Mouse (Mus musculus): Measurements from ENCODE around the gene Tmem108.

Gene Tmem108

DNA sequence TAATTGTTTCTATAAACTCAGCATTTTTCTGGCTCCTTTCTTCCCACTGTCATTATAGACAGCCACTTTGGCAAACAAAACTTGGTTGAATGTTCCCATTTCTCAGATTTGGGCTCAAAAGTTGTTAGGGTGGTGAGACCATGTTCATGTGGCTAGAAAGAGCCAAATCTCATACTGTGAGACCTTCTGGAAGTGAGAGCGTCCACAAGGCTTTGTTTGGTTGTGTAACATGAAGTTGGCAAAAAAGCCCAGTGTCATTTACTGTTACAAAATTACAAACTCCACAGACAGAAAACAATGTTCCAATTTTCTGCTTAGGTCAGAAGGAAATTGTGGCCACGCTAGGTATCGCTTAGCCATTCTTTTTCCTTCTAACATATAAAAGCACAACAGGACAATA is 213.0 kb downstream of the Tmem108 start:
- DNase-seq (ENCODE audit: low read depth, low spot score): no peak

DNA sequence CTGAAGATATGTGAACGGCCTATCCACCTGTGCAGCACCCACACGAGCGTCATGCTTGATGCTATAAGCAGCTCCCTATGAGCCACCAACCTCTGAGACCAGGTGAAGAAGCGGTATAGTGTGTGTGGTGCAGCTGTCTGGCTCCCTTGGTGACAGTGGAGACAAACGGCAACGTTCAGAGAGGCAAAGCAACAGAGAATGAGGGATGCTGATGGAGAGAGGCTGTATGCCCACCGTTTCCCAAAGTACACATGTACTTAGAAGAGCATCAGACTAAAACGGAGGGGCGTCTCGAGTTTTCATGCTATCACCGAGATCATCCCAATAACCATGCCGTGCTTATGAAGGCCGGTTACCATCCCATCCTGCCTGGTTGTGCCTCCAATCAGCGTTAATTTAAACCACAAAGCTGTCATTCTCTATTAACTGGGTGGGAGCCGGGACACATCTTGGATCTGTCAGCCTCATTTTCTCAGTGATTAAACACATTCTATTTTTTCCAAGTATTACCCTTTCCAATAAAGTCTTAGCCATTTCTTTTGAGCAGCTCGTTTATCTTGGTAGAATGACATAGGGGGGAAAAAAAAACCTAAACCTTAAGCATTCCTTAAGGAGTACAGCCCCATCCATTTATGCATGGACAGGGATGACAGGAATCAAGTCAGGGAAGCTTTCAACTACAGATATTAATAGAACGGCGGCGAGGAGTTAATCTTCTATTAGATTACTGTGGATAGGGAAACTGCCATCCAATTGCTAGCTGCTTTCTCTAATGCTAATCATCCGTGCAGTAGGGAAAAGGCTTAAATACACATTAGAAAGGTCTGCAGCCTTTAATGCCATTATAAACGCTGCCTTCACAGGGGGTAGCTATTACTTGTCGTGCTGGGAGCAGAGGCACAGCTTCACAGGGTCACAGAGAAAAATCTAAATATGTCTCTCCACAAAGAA is 214.7 kb downstream of the Tmem108 start:
- DNase-seq (ENCODE audit: low read depth, low spot score): no peak

DNA sequence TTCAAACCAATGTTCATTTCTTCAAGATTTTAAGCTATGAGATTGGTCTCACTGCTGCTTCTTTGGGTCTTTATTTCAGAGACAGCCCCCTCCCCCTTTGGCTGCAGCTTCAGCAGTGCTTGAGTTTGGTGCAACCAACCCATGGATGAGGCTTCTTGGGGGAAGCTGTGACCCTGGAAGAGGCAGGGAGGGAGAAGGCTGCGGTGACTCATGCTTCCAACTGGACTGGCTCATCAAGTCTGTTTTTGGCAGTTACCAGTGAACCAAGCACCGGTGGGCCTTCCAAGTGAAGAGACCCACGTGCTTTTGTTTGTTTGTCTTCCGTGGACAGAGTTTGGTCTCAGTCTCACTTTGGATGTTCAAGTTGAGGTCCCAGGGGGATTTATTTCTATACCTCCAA is 215.9 kb downstream of the Tmem108 start:
- DNase-seq (ENCODE audit: low read depth, low spot score): no peak

DNA sequence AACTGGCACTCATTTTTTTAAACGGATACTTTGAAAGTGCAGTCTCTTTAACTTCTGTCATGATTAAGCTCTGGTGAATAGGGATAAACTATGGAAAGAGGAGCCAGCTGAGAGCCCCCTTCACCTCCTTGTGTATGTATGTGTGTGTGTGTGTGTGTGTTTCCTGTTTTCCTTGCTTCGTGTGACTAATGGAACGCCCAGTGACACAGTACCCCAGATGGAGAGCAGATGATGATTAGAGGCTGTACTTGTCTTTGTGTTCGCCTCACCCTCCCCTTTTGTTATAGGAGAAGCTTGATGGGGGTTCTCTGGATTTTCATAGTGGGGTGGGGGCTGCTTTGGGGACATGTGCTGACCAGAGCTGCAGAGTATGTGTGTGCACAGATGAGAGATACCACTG is 216.4 kb downstream of the Tmem108 start:
- DNase-seq (ENCODE audit: low read depth, low spot score): no peak

DNA sequence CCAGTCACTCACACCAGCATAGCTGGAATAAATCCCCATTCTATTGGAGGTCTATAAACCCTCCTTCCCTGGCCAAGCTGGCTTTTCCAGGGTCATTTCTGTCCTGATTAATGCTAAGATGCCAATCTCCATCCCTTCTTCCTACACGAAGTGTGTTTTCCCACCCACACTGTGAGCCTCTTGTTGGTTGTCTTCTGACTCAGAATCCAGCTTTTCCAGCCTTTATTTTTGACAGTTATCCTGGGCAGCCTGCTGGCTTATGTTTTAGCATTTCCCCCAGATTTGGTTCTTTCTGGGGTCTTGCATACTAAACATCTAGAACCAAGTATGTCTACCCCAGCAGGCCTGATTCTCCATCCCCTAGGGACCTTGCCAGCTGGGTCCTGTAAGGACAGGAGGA is 217.0 kb downstream of the Tmem108 start:
- no peak for DNase-seq (ENCODE audit: low read depth, low spot score)

DNA sequence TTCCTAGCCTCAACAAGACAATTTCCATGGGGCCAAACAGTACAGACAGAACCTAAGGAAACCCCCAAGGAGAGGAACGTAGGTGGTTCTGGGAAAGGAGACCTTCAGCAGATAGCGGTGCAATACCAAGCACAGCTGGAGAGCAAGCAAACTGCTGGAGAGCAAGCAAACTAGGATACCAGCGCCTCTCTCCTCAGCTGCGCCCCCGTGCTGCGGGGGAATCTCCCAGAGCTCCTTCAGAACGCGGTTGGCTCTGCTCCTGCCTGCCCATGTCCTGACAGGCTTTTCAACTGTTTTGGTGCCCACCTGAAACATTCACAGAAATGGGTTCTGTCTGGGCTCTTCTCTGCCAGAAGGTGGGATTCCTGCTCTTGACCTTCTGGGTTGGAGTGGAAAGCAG is 221.1 kb downstream of the Tmem108 start:
- no peak for DNase-seq (ENCODE audit: low read depth, low spot score)

DNA sequence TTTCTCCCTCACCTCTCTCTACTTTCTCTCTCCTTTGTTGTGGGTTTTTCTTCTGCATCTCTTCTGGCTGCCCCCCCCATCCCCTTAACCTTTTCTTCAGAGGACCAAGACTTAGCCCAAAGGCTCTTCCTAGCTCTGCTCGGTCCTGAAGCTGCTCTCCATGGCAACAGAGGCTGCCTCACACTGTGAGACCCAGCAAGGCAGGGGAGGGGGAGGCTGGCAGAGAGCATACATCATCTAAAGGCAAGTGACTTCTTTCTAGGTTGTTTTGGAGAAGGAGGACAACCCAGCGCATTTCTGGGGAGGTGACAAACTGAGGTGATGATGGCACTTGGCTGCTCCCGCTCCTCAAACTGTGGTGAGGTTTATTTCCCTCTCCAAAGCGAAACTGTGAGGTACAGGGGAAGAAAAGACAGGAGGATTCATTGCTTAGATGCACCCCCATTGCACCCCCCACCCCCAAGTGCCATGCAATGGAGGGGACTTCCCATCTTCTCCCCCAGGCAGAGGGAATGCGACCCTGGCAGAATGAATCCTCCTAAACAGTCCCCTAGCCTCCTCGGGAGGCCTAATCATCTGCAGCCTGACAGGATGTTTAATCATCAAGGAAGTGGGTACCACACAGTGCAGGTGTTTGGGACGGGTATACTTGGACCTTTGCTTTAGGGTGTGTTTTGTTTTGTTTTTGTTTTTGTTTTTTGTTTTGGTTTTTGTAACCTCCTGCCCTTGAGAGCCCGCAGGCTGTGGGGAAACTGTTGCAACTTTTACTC is 223.4 kb downstream of the Tmem108 start:
- no peak for DNase-seq (ENCODE audit: low read depth, low spot score)

DNA sequence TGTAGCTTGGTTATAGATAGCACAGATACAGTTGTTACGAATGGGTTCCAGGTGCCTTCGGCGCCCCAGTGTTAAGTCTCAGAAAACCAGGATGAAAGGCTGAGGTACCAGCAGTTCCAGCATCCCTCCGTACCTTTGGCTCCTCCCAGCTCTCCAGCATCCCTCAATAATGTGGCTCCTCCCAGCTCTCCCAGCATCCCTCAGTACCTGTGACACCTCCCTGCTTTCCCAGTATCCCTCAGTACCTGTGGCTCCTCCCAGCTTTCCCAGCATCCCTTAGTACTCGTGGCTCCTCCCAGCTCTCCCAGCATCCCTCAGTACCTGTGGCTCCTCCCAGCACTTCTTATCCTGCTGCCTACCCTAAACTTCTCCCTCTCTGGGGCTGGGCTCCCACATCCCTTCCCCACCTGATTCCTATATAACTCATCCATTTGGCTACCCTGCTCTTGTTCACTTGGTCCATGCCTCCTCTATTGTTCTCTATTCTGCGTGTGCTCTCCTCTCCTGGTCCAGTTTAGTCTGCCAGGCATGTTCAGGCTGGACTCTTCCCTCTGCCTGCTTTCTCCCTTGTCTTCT is 225.5 kb downstream of the Tmem108 start:
- no peak for DNase-seq (ENCODE audit: low read depth, low spot score)

DNA sequence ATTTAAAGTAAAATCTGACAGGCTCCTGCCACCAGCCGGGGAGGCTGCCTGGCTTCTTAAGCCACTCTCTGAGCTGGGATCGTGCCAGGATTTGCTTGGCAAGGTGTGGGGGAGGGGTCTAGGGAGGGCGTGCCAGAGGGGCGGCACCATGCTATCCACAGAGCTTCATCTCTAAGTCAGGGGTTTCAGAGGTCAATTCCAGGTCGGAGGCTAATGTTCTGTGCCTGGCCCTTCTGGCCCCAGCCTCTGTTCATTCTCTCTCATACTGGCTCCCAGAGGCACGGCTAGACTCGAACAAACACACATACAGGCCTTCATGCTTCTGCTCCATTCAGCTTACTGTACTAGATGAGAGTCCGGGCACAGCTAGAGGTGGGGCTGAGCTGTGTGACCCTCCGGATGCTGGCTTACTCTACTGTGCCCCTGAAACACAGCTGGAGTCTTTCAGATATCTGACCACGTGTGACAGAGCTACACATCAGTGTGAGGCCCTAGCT is 236.5 kb downstream of the Tmem108 start:
- DNase-seq (ENCODE audit: low read depth, low spot score): no peak

DNA sequence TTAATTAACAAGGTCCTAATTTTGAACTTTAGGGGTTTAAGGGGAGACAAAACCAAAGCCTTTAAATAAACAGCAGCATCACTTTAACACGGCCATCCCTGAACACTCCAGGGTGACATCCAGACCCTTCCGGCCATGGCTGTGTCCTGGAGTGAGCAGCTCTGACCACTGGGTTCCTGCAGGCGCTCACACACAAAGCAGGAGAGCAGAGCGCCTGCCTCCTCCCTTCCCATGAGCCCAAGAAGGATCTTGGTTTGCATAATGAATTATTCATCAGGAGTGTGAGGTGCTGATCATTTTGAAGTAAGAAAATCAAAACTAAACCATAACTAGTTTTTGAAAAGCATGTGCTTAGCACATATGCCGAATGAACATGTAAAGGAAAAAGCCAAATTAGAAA is 237.0 kb downstream of the Tmem108 start:
- DNase-seq (ENCODE audit: low read depth, low spot score): peak; percentile 33

DNA sequence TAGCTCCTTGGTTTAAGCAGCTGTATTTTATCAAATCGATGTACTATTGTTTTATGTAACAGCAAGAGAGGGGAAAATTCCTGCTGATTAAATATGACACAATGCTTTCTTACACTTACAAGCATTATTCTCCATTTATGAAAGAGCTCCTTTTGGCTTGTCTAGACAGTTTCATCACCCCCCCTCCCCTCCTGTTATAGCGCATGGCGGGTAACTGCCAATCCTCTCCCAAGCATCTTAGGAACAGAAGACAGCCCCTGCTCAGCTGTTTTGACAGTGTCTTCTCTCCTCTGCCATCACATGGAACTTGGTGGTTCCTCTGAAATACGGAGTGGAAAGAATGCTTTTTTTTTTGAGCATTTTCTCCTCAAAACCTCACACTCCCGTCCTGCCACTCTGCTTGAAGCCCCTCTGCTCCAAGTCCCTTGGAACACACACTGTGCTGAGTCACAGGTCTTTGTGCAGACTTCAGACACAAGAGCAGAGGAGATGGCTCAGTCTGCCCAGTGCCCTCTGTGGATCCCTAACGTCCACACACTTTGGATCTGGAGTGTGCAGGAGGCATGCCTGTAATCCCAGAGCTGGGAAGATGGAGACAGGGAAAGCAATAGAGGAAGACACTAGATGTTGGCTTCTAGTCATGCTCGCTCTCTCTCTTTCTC is 237.8 kb downstream of the Tmem108 start:
- DNase-seq (ENCODE audit: low read depth, low spot score): no peak

DNA sequence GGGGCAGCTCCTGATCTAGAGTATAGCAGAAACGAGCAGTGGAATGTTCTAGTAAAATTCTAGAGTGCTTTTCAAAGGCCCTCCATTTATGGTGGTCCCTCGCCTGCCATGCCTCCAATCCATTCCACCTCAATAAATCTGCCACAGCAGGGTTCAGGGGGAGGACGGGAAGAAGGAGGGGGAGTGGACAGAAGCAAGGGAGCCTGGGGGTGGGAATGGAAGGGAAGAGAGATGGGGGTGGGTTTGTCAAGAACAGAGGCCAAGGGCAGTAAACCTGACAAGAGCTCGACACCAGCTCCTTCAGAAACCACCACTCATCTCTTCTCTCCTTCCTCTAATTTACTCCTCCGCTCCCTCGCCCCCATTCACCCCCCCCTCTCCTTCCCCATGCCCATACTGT is 238.6 kb downstream of the Tmem108 start:
- peak; percentile 31 for DNase-seq (ENCODE audit: low read depth, low spot score)

DNA sequence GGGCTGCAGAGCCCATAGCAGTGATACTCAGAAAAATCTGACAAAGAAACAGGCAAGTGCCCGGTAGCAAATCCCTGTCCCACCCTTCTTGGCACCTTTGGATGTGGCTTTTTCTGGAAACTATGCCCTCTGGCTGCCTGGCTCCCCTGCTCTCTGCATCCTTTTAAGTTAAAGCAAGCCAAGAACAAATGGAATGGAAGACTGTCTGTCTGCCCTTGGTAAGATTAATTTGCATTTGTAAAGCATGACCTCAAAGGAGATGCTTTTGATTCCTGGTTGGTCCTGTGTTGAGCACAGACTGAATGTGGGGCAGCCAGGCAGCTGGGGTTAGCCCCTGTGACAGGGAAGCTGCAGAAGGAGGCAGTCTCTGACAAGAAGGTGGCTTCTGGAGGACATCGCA is 247.8 kb downstream of the Tmem108 start:
- no peak for DNase-seq (ENCODE audit: low read depth, low spot score)

DNA sequence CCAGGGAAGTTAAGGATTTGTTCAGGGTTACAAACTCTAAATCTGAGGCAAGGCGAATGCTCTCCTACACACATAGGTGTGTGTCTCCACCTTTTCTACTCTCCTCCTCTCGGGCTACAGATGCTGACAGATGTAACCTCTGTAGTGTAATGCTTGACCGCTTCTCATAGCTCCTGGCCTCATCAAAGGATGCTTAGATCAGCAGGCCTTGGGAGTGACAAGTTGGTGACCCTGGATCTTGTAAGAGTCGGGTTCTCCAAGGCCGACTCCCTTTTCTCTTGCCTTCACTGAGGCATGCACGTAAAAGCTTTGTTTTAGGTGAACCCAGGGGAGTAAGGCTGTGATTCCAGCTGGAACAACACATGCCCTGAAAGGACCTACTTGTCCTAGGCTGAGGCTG is 249.4 kb downstream of the Tmem108 start:
- no peak for DNase-seq (ENCODE audit: low read depth, low spot score)

DNA sequence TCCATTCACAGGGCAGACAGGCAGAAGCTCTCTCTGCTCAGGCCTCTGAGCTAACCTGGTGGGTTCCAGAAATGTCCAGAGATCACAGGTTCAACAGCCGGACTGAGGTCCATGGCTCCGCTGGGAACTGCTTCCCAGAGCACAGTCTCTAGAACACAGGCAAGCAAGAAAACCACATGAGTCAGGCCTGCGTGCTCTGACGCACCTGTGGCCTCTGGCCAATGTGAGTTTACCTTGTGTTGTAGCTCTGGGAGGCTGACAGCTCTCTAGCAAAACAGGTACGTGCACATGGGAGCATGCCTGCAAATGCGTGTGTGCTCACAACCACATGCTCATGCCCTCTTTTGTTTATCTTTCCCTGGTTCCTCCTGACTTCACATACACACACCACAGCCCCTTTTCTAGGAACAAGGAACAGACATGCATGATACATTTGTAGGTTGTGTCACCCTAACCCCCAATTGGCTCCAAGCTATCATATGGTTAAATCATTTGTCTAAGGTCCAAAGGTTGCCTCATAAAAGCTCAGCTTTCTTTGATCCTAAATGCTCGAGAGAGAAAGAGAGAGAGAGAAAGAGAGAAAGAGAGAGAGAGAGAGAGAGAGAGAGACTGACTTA is 254.6 kb downstream of the Tmem108 start:
- no peak for DNase-seq (ENCODE audit: low read depth, low spot score)

DNA sequence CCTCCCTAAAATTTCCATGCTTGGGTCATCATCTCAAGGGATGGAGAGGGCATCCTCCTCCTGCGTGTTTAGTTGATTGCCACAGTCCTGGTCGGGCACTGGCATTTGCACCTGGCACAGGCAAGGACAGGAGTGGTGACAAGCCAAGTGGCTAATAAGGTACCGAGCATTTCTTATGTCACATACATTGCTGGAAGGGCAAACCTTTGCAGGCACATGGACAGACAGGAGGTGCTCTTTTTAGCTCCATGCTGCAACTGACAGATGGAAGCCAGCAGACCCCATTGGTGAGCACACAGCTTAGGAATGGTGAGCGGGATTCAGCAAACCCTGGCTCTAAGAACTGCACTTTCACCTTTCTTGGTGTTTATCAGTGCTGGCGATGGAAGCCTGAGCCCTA is 256.6 kb downstream of the Tmem108 start:
- no peak for DNase-seq (ENCODE audit: low read depth, low spot score)

DNA sequence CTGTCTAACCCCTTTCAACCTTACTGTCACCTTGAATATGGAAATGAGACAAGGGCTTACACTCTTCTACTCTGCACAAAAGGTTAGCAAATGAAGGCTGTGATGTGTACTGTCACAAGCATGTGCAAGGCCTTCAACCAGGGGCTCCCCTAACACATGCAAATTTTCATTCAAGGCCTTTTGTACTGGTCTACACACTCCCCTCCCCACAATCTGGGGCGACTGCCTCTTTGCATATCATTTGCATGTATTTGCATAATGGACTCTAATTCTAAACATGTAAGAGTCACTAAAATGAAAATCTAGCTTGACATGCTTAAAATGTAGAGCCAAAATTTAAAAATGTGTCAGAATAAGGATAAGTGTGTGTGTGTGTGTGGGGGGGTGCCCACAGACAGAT is 257.0 kb downstream of the Tmem108 start:
- no peak for DNase-seq (ENCODE audit: low read depth, low spot score)

DNA sequence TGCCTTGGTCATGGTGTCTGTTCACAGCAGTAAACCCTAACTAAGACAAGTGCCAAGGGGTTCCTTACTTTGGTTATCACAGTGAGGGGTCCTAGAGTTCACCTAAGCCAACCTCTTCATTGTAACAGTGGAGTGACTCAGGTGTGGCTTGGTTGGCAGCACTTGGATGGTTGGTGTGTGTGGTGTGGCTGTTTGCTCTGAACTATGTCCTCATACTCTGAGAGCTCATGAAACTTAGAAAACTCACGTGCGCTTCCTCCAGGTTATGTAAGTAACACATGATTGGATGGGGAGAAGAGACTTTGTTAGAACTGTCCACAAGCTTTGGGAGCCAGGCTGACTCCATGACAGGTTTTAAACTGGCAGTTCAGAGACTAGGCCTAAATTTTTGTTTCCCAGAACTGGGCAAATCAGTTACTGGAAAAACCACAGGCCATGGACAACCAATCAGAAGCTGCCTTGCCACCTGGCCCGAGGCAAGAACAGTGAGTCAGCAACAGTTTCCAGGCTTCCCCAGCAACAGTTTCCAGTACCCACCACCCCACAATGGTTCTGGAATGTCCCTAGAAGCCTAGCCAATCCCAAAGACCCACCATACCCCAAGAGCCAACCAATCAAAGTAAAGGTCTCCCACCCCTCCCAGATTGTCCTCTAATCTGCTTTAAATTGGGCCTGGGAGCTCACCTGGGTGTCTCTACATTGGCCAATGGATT is 257.9 kb downstream of the Tmem108 start:
- no peak for DNase-seq (ENCODE audit: low read depth, low spot score)

DNA sequence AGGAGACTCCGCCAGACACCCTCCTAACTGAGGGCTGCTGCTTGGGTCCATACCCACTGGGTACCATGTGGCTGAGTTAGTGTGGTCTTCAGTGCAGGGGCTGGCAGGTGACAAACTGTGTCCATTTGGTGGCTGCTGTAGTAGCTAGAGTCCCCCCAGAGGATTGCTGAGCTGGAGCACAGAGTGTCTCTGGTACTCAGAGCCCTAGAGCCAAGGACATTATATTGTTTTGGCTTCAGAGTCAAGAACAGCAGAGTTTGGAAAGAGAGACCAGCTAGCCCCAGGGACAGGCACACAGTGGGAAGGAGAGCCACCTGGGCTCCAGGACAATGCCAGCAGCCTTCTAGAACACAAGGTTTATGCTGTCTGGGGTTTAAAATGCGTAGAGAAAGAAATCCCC is 259.0 kb downstream of the Tmem108 start:
- DNase-seq (ENCODE audit: low read depth, low spot score): no peak

DNA sequence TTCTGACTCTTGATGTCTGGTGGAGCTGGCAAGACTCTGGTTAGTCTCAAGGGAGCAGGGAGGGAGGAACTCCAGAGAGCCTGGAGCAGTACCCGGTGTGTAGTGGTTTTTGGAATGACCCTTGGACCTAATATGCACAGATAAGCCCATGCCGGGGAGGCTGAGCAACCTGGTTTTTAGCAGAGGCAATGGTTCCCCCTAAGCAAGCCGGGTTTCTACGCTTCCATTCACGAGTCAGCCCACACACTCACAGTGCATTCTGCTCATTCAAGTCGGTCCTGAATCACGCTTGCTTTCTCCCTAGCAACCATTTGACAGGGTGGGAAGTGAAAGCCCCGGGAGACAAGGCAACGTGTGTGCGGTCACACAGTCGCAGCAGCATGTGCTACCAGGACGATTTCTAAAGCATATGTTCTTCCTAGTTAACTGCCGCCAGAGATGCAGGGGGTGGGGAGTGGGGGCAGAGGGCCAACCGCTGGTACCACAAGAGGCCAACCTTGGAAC is 259.7 kb downstream of the Tmem108 start:
- DNase-seq (ENCODE audit: low read depth, low spot score): peak; percentile 80

DNA sequence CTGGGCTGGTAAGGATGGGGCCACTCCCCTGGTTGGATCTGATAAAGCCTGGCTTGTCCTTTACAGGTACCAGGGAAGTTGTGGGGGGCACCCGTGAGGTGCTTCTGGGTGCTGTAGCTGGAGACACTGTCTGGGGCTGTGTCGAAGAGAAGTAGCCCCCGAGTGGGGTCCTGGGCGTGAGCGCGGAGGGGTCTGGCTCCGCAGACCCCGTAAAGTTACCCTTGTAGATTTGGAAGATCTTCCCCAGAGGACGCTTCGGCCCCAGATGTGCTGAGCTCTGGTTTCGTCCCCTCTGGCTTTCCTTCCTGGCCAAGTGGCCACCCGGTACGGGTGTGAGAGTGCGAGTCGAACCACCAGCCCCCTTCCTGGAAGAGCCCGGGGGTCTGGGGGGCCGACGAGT is 262.3 kb downstream of the Tmem108 start:
- no peak for DNase-seq (ENCODE audit: low read depth, low spot score)
